Mouse (Mus musculus) right cerebral cortex, postnatal 14 days (tissue): ENCODE data around the gene Mbl1.

Experiments used
- DNase-seq: peaks from one replicate; pipeline ENCODE4 v3.0.0; 2022

Gene Mbl1

DNA sequence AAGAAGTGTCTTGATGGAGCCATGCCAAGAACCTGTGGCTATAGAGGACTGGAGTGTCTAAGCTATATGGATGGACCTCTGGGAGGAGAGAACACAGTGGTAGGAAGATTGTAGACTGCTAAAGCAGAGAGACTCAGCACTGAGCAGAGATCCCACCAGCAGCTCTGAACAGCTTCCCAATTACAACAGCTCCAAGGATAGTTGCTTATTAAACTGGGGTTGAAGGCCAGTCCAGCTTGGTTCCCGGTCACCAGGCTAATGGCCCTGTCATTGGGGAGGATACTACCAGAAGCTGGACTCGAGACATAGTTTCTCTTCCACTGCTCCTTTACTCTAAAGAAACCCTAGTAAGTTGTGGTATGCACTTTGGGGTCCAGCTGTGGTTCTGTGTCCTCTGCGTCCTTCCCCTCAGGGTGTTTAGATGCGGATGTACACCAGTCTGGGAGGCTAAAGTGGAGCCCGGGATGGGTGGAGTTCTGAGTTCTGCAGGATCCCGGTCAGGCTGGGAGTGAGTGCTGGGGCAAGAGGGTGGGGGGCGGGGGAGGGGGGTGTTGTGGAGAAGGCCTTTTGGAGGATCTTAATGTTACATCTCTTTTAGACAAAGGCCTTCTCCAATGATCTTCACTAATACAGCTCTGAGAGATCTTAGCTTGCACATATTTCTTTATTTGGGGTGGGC is at the start of gene Mbl1:
TSS of gene Mbl1 (plus strand) at position 239 of the 679 bp plus-strand sequence.
- no peak for DNase-seq

- no peak for DNase-seq
Measured at GRCm38 (mm10) chr14:41102269-41102668, 49.0 kb upstream of the Mbl1 start.

DNA sequence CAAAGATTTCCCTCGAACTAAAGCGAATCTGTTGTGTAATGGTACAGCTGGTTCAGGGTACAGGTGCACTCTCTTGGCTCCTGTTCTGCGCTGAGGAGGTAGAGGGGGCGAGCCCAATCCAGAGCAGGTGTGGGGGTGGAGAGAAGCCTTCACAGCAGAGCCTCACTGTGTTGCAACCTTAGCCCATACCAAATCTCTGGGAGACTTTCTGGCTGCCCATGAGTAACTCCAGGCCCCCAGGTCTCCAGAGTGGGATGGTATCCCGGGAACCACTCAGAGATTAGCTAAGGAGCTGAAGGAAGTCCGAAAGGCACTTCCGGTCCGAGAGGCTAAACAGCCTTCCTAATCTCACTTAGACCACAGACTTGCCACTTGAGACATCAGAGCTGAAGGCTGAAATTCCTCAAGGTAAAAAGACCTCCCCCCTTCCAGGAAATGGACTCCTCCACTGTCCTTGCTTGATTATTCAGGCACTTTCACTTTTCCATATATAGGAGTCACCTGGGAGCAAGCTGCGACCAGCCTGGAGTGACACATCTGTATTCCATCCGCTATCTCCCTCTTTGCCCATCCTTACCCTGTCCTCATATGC is 46.3 kb upstream of the Mbl1 start, which contains the start of gene Mat1a:
TSS of gene Mat1a (plus strand) at position 183 of the 592 bp plus-strand sequence.
- no peak for DNase-seq

GRCm38 (mm10) chr14:41111031-41111668 is 40.1 kb upstream of the Mbl1 start:
- DNase-seq, result no peak

DNA sequence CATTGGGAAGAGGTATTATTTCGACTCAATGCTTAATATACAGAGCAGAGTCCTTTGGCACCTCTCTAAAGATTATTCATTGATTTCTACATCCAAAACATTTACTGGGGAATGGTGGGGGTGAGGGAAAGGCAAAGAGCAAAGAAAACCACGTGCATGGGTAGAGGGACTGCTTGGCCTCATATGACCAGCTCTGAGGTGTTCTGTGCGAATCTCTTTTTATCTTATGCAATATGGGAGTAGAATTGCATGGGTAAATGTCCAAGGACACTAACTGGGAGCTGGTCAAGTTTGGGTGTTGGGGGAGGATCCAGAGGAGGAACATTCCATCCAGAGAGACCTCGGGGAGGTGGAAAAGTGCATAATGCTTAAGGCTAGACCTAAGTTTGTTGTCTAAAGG is 38.3 kb upstream of the Mbl1 start:
- DNase-seq, result no peak

DNA sequence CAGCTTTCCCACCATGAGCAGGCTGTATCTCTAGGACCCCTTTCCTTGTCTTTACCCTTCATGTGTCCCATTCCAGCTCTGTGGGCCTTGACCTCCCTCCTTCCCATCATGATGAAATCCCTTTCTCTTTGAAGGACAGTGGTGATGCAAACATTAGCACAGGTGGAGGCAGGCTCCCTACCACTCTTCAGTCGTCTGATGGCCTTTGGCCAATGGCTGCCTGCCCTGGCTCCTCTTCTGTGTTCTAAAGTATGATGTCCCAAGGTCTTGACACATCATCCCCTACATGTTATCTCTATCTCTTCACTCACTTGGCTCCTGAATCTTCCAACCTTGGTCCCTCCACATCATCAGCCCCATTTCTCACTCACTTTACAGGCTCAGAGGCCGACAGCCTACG is 35.0 kb upstream of the Mbl1 start:
- no peak for DNase-seq

DNA sequence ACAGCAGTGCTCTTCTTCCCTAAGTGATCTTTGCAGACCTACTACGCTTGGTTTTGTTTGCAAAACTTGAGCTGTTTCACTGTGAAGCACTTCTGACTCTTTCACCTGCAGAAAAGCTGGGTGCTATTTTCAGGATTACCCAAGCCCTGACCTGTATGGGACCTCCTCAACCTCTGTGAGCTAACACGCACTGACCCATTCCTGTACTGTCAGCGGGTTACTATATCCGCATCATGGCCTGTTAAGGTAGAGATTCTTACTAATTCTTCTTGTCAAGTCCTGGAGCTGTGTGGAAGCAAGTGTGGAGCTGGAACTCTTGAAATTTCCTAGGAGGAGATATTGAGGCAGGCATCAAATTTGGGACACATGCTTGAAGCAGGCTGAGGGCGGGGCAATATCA is 26.6 kb upstream of the Mbl1 start:
- no peak for DNase-seq

GRCm38 (mm10) chr14:41127997-41128396 is 23.3 kb upstream of the Mbl1 start:
- peak; percentile 29 for DNase-seq

GRCm38 (mm10) chr14:41131540-41131939 is 19.7 kb upstream of the Mbl1 start, which contains the start of gene Sftpa1:
TSS of gene Sftpa1 (plus strand) at chr14:41131782.
- DNase-seq, result no peak

DNA sequence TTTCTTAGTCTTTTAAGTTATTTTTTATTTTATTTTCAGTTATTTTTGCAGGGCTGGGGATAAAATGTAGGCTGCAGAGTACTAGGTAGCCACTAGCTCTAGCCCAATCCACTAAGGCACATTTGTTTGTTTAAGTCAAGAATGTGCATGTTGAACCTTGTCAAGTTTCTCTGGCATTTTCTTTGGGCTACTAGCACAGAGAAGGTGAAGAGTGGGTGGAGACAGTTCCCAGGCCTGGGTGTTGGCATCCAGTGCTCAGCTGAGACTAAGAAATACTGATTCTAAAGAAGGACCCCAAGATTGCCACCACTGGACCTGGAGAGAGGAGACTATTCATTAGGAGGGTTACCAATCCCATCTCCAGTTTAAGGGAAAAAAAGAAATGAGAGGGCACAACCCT is 14.3 kb upstream of the Mbl1 start:
- no peak for DNase-seq

DNA sequence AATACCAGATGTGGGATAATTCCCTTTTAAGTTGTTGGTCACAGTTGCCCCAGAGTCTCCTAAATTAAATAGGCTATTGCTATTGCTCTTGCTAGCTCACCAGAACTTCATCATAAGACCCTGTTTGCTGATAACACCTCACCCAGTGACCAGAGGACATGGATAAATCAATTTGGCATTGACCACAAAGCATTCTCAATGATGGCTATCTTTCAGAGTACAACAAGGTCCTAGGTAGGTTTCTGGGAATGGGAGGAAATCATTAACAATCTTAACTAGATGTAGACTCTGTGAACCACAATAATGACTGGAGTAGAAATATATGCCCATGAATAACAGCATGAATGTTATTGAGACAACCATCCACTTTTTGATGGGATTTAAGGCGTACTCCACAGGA is 10.6 kb upstream of the Mbl1 start:
- no peak for DNase-seq

DNA sequence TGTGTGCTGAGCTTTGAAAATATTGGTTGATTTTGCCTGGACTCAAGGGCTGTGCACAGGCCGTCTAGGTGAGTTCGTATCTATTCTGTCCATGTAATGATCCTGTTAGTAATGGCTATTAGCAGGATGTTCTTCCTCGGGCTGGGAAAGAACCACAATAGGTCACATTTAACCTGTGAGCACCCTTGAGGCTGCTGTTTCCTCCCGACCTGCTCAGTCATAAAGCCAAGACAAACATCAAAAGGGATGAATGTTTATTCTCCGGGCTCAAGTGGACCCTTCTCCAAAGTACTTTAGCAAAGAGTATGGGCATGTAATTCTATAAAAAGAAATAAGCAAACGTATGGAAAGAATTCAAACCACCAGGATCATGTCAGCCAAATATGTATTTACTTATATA is 5.2 kb upstream of the Mbl1 start:
- no peak for DNase-seq

DNA sequence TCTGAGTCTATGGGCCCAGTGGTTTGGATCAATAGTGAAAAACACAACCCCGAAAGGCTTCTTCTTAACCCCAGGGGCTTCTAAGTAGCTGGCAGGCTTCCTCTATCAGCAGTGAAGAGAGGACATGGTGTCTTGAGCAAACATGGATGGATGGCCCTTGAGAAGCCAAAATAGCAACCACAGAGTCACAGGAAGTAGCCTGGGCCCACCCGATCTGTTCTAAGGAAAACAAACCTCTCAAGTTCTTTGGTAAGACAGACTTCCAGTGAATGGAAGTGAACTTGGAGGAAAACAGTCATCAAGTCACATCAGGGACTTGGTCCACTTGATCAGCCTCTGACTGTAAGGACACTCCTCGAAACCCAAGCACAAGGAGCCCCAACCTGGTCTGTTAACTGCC is 4.3 kb upstream of the Mbl1 start:
- DNase-seq, result no peak

GRCm38 (mm10) chr14:41147356-41147755 is 3.9 kb upstream of the Mbl1 start:
- DNase-seq, result no peak

GRCm38 (mm10) chr14:41160076-41160475 is 8.8 kb downstream of the Mbl1 start:
- no peak for DNase-seq

DNA sequence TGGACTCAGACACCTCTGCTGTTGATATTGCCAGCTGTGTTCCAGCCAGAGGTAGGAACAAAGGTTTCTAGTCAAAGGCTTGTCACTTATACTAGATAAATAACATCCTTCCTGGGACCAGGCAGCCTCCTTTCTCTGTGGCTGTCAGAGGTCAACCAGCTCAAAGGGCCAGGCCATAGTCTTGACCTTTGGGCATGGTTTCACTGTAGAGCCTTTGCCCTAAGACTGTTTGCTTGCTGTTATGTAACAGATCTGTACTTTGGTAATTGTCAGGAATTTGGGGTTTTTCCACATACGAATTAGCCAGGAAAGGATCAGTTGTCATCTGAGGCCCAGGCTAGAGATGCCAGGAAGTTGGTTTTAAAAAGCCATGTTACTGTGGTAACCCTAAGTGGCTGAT is 9.5 kb downstream of the Mbl1 start:
- no peak for DNase-seq

- peak; percentile 28 for DNase-seq
Measured at GRCm38 (mm10) chr14:41162663-41163062, 11.4 kb downstream of the Mbl1 start.

DNA sequence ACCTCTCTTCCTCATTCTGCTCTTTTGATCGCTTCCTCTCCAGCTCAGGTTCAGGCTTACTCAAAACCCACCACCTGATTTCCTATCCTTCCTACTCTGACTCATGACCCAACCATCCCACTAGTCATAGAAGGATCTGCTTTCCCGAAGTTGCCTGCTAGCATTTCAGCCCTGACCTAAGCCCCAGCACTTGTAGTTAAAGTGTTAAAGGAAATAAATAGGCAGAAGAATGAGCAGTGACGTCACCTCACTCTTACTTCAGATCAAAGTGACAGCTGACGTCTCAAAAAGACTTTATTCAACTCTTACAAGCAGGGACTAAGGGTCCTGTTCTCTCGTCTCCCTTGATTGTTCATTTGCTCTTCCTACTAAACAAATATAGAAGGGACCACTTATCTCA is 16.0 kb downstream of the Mbl1 start:
- no peak for DNase-seq

DNA sequence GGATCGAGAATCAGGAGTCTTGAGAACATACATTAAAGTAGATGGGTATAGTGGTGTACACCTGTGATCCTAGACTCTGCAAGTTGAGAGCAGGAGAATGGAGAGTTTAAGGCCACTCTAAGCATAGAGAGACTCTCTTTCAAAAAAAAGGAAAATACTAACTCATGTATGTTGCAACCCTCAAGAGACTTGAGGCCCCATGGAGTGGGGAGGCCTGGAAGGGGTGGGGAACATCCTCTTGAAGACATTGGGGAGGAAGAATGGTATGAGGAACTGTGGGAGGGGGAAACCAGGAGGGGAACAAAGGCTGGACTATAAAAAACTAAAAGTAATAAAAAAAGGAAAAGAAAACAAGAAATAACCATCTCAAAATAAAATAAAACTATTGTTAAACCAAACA is 17.3 kb downstream of the Mbl1 start:
- no peak for DNase-seq

DNA sequence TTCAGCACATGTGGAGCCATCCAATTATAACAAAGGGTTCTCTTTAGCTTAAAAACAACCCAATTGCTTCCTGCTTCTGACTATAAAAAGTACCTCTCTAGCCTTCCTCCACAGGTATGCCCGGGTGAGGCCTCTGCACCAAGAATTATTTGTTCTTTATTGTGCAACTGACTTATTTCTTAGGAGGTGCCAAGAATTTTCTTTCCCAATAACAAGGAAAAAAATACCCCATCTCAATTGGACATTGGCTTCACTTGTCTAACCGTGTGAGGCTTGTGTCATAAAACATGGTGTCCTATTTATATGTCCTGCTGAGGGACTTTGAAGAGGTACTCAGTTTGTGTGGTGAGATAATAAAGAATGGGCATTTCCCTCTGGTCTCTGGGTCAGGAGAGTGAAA is 19.3 kb downstream of the Mbl1 start:
- DNase-seq, result no peak

DNA sequence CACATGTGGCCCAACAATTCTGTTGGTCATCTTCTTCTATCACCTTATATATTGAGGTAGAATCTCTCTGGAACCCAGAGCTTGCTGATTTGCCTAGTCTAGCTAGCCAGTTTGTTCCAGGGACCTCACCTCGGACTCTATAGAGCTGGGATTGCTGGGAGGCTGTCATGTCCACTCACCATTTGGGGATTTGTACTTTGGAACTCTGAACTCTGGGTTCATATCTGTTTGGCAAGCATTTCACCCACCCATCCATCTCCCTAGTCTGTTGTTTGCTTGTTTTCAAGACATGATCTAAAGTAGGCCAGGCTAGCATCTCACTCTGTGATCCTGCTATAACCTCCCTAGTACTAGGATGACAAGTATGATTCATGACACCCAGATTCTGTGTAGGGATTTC is 23.5 kb downstream of the Mbl1 start:
- DNase-seq, result no peak

DNA sequence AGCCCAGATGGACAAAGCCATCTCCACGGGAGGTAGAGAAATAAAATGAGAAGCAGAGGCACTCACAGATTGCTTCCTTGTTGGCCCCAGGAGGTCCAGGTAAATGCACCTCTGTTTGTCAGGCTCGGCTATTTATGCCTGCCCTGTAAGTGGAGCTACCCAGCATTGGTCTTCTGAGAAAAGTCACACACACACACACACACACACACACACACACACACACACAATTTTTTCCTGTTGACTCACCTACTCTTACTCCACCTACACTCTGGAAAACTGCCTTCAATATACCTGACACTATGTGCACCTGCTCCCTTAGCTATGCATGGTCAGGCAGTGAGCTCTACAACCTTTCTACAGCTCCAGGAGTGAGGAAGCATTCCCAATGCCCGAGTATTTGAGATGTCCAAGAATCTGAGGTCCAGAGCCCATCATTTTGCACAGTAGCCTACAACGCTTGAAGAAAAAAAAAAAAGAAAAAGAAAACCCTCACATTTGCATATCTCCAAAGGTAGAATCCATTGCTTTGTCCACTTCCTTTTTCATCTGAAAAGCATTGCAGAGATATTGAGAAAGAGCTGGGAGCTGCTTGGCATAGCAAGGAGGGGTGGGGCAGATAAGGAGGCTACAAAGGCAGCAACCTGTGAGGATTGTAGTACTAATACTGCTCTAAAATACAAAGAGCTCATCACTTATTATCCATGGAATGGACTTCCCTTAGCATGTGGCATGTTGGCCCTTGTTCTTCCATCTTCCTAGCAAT is 34.0 kb downstream of the Mbl1 start, which contains the start of gene Sftpd:
TSS of gene Sftpd (minus strand) at position 91 of the 763 bp plus-strand sequence.
- no peak for DNase-seq

DNA sequence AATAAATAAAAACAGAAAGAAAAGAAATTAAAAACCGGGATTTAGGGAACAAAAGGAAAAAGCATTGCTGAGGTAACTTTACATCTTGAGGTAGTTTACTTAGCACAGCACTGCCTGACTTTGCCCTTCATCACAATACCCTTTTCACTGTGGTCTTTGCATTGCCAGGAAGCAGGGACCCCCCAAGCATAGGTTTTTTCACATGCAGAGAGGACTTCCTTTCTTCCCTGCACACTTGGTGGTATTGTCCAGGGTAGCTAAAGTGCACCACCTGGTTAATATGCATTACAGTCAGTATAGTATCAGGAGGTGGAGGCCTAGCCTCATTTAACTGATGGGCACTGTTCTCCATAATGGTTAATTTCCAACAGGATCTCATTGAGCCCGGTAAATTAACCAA is 38.2 kb downstream of the Mbl1 start:
- DNase-seq, result no peak
